Mouse (Mus musculus) midbrain, embryonic 12.5 days (tissue): ENCODE measurements around the gene Fyco1. TPM values are rescaled to one million over a fixed set of nuclear protein-coding genes. Genes with fewer than 3 reads are reported as not detected.
"Not testable (repeated sequence)": the region's sequence is repeated elsewhere in the genome, so short reads cannot be mapped to it uniquely, and the experiment has no call there.

Experiments
- ATAC-seq: fragments of 200-750 bp; cut with Nextera tagmentation; 2 replicates; pipeline ENCODE4 v1.8.0; 2017; ENCODE audit warnings: low read depth, moderate TSS enrichment, moderate library complexity; ENCODE audit not compliant: low FRiP score
- H3K27ac ChIP-seq: fragments of 300-500 bp; sonication (generic); replicated peaks from 2 replicates; pipeline ENCODE4 v1.5.1; 2016; ENCODE audit warnings: mild to moderate bottlenecking
- H3K27me3 ChIP-seq: fragments of 300-500 bp; sonication (generic); 2 replicates; pipeline ENCODE4 v1.6.1; 2016; ENCODE audit warnings: mild to moderate bottlenecking
- H3K36me3 ChIP-seq: fragments of 300-500 bp; sonication (generic); 2 replicates; pipeline ENCODE4 v1.6.1; 2016
- H3K4me1 ChIP-seq: fragments of 300-500 bp; sonication (generic); 2 replicates; pipeline ENCODE4 v1.6.1; 2016
- H3K4me2 ChIP-seq: fragments of 300-500 bp; sonication (generic); replicated peaks from 2 replicates; pipeline ENCODE4 v1.6.1; 2016; ENCODE audit warnings: mild to moderate bottlenecking, moderate library complexity
- H3K4me3 ChIP-seq: fragments of 300-500 bp; sonication (generic); 2 replicates; pipeline ENCODE4 v1.5.1; 2016; ENCODE audit warnings: mild to moderate bottlenecking
- H3K9ac ChIP-seq: fragments of 300-500 bp; sonication (generic); replicated peaks from 2 replicates; pipeline ENCODE4 v1.6.1; 2016; ENCODE audit warnings: mild to moderate bottlenecking, moderate library complexity
- H3K9me3 ChIP-seq: fragments of 300-500 bp; sonication (generic); 2 replicates; pipeline ENCODE4 v1.6.1; 2016; ENCODE audit warnings: mild to moderate bottlenecking
- WGBS: fragments of 180-500 bp; shearing (Covaris S2); methylation state at CpG from one replicate; pipeline ENCODE4 v1.1.7; 2016; 5-methylcytosine and 5-hydroxymethylcytosine counted together
- polyA plus RNA-seq: library from polyadenylated mRNA; unstranded; fragments of >200 nt; fragmentation: Nextera tagmentation; extraction: Ambion mirVana; gene quantifications from 2 replicates; pipeline ENCODE4 v1.2.1, GENCODE M21; 2016

Gene Fyco1
- polyA plus RNA-seq, 1 experiment from 2014 or later: 11.6 TPM

GRCm38 (mm10) chr9:123766996-123767395 is 84.7 kb downstream of the Fyco1 start:
- Histone ChIP-seq H3K36me3 (no peaks in the 10 kb centered on the region), H3K4me1 (no peaks in the 10 kb centered on the region), H3K27ac (no peak overlapping the region), H3K9ac (no peak overlapping the region), H3K4me3 (no peak overlapping the region), H3K9me3 (no peaks in the 10 kb centered on the region), H3K4me2 (no peak overlapping the region), H3K27me3 (no peaks in the 10 kb centered on the region)
- no peak for ATAC-seq
- 83% methylated on average over 3 of the region's 3 CpGs for WGBS

- H3K9ac ChIP-seq: no peak overlapping the region
- H3K4me3 ChIP-seq: no peak overlapping the region
- H3K36me3 ChIP-seq: no peaks in the 10 kb centered on the region
- H3K27me3 ChIP-seq: no peaks in the 10 kb centered on the region
- WGBS: 84% methylated on average over 3 of the region's 3 CpGs
- no peaks in the 10 kb centered on the region for H3K4me1 ChIP-seq
- ATAC-seq: no peak
- no peak overlapping the region for H3K27ac ChIP-seq
- no peak overlapping the region for H3K4me2 ChIP-seq
- H3K9me3 ChIP-seq: no peaks in the 10 kb centered on the region
Observed at GRCm38 (mm10) chr9:123763771-123764170, 87.9 kb downstream of the Fyco1 start.

- WGBS: 88% methylated on average over 4 of the region's 4 CpGs
- ATAC-seq: no peak
- no peak overlapping the region for H3K9ac ChIP-seq
Observed at GRCm38 (mm10) chr9:123762886-123763285, 88.8 kb downstream of the Fyco1 start.

GRCm38 (mm10) chr9:123760806-123761205 is 90.9 kb downstream of the Fyco1 start:
- no peak overlapping the region for H3K4me2 ChIP-seq
- 84% methylated on average over 3 of the region's 3 CpGs for WGBS
- ATAC-seq: no peak
- H3K27ac ChIP-seq: no peak overlapping the region
- H3K27me3 ChIP-seq: no peaks in the 10 kb centered on the region
- no peaks in the 10 kb centered on the region for H3K36me3 ChIP-seq
- H3K9me3 ChIP-seq: no peaks in the 10 kb centered on the region
- H3K9ac ChIP-seq: no peak overlapping the region
- H3K4me1 ChIP-seq: no peaks in the 10 kb centered on the region
- H3K4me3 ChIP-seq: no peak overlapping the region

More at GRCm38 (mm10) chr9:123762886-123763285, 88.8 kb downstream of the Fyco1 start:
- Histone ChIP-seq H3K9me3 (no peaks in the 10 kb centered on the region), H3K4me2 (no peak overlapping the region), H3K4me1 (no peaks in the 10 kb centered on the region), H3K27me3 (no peaks in the 10 kb centered on the region), H3K4me3 (no peak overlapping the region), H3K27ac (no peak overlapping the region), H3K36me3 (no peaks in the 10 kb centered on the region)

GRCm38 (mm10) chr9:123758645-123759044 is 93.1 kb downstream of the Fyco1 start:
- WGBS: 81% methylated on average over 4 of the region's 4 CpGs
- no peak overlapping the region for H3K27ac ChIP-seq
- H3K4me2 ChIP-seq: no peak overlapping the region
- H3K4me1 ChIP-seq: no peaks in the 10 kb centered on the region
- H3K9ac ChIP-seq: no peak overlapping the region
- H3K9me3 ChIP-seq: no peaks in the 10 kb centered on the region
- no peak for ATAC-seq
- H3K4me3 ChIP-seq: no peak overlapping the region
- H3K36me3 ChIP-seq: no peaks in the 10 kb centered on the region
- no peaks in the 10 kb centered on the region for H3K27me3 ChIP-seq

GRCm38 (mm10) chr9:123758156-123758555 is 93.5 kb downstream of the Fyco1 start:
- Histone ChIP-seq H3K4me1 (no peaks in the 10 kb centered on the region), H3K27ac (no peak overlapping the region), H3K4me3 (no peak overlapping the region), H3K9me3 (no peaks in the 10 kb centered on the region), H3K9ac (no peak overlapping the region), H3K27me3 (no peaks in the 10 kb centered on the region), H3K4me2 (no peak overlapping the region), H3K36me3 (no peaks in the 10 kb centered on the region)
- no peak for ATAC-seq
- WGBS: 81% methylated on average over 1 of the region's 1 CpGs

- Histone ChIP-seq H3K9me3 (no peaks in the 10 kb centered on the region), H3K36me3 (no peaks in the 10 kb centered on the region), H3K4me1 (no peaks in the 10 kb centered on the region), H3K4me2 (no peak overlapping the region), H3K27ac (no peak overlapping the region), H3K4me3 (no peak overlapping the region), H3K27me3 (no peaks in the 10 kb centered on the region), H3K9ac (no peak overlapping the region)
- no peak for ATAC-seq
- 57% methylated on average over 2 of the region's 2 CpGs for WGBS
Observed at GRCm38 (mm10) chr9:123757326-123757725, 94.4 kb downstream of the Fyco1 start.

GRCm38 (mm10) chr9:123756752-123757151 is 94.9 kb downstream of the Fyco1 start:
- Histone ChIP-seq H3K9ac (no peak overlapping the region), H3K4me3 (no peak overlapping the region), H3K27me3 (no peaks in the 10 kb centered on the region), H3K4me2 (no peak overlapping the region), H3K4me1 (no peaks in the 10 kb centered on the region), H3K36me3 (no peaks in the 10 kb centered on the region), H3K27ac (no peak overlapping the region), H3K9me3 (no peaks in the 10 kb centered on the region)
- WGBS: 82% methylated on average over 3 of the region's 3 CpGs
- ATAC-seq: no peak

GRCm38 (mm10) chr9:123754333-123754732 is 97.4 kb downstream of the Fyco1 start:
- Histone ChIP-seq H3K9me3 (no peaks in the 10 kb centered on the region), H3K4me1 (no peaks in the 10 kb centered on the region), H3K4me2 (no peak overlapping the region), H3K9ac (no peak overlapping the region), H3K36me3 (no peaks in the 10 kb centered on the region), H3K4me3 (no peak overlapping the region), H3K27me3 (no peaks in the 10 kb centered on the region), H3K27ac (no peak overlapping the region)
- WGBS: 85% methylated on average over 4 of the region's 4 CpGs
- no peak for ATAC-seq

- not testable (repeated sequence) for H3K36me3 ChIP-seq, H3K27me3 ChIP-seq, H3K9ac ChIP-seq, ATAC-seq, H3K4me2 ChIP-seq, H3K9me3 ChIP-seq, H3K4me1 ChIP-seq, H3K4me3 ChIP-seq, H3K27ac ChIP-seq
- 92% methylated on average over 7 of the region's 8 CpGs for WGBS
Observed at GRCm38 (mm10) chr9:123749687-123750086, 102.0 kb downstream of the Fyco1 start.

GRCm38 (mm10) chr9:123740799-123741198 is 110.9 kb downstream of the Fyco1 start:
- Histone ChIP-seq H3K27me3 (no peaks in the 10 kb centered on the region), H3K27ac (no peak overlapping the region), H3K4me1 (no peaks in the 10 kb centered on the region), H3K9ac (no peak overlapping the region), H3K4me2 (no peak overlapping the region), H3K9me3 (no peaks in the 10 kb centered on the region), H3K36me3 (no peaks in the 10 kb centered on the region), H3K4me3 (no peak overlapping the region)
- no peak for ATAC-seq
- 82% methylated on average over 4 of the region's 4 CpGs for WGBS
